Mouse (Mus musculus) stomach, embryonic 14.5 days (tissue): ENCODE measurements around the gene Slc22a2. TPM values are rescaled to one million over a fixed set of nuclear protein-coding genes. Genes with fewer than 3 reads are reported as not detected.

Source experiments
- polyA plus RNA-seq: library from polyadenylated mRNA; unstranded; fragments of >200 nt; fragmentation: Nextera tagmentation; extraction: Ambion mirVana; gene quantifications from 2 replicates; pipeline ENCODE4 v1.2.1, GENCODE M21; 2014

Slc22a2 gene
- polyA plus RNA-seq, 1 experiment from 2014 or later, result not detected

Other genes with a start within 250 kb of the Slc22a2 start
- gene Plg, start 205.5 kb upstream of the Slc22a2 start, polyA plus RNA-seq, result 0.46 and 1.1 TPM in 2 replicates
- 0.11 and 0.45 TPM in 2 replicates for gene Slc22a3, start 76.4 kb upstream of the Slc22a2 start, polyA plus RNA-seq
- gene Slc22a1, start 91.7 kb downstream of the Slc22a2 start, polyA plus RNA-seq, result 0.90 TPM in 1 of 2 replicates, not detected in the other
- gene Igf2r, start 185.5 kb downstream of the Slc22a2 start, polyA plus RNA-seq, result 46.0 and 51.7 TPM in 2 replicates